Mouse (Mus musculus) layer of hippocampus, postnatal 25 days (tissue): Measurements from ENCODE around the gene Atp2c2. TPM values are rescaled to one million over a fixed set of nuclear protein-coding genes. Genes with fewer than 3 reads are reported as not detected.

Source experiments
- DNase-seq, 2 experiments: peaks; one replicate each; pipeline ENCODE4 v3.0.0; 2022; ENCODE audit warnings: mixed read lengths in 2 of 2, low spot score in 1 of 2; ENCODE audit errors: extremely low spot score in 1 of 2
- total RNA-seq, 2 experiments: library from RNA; stranded (reverse); gene quantifications; 2 replicates each; pipeline ENCODE4 v1.2.3; 2021

The Atp2c2 gene
- total RNA-seq, 2 experiments from 2014 or later, result 1.8 to 1.9 TPM

- DNase-seq, result no peak
Measured at GRCm38 (mm10) chr8:119781086-119781840, 81.5 kb downstream of the Atp2c2 start.

- DNase-seq, result peak; percentile 67 to 92
Measured at GRCm38 (mm10) chr8:119782715-119783114, 82.9 kb downstream of the Atp2c2 start.

- no peak for DNase-seq
Measured at GRCm38 (mm10) chr8:119783579-119783978, 83.8 kb downstream of the Atp2c2 start.

- DNase-seq, result no peak
Measured at GRCm38 (mm10) chr8:119784141-119784574, 84.3 kb downstream of the Atp2c2 start.

- no peak for DNase-seq
Measured at GRCm38 (mm10) chr8:119784676-119785075, 84.9 kb downstream of the Atp2c2 start.

- DNase-seq, result no peak
Measured at GRCm38 (mm10) chr8:119785764-119786405, 86.1 kb downstream of the Atp2c2 start.

- DNase-seq, result no peak
Measured at GRCm38 (mm10) chr8:119786871-119787270, 87.1 kb downstream of the Atp2c2 start.

- DNase-seq, result no peak
Measured at GRCm38 (mm10) chr8:119787341-119787740, 87.5 kb downstream of the Atp2c2 start.

GRCm38 (mm10) chr8:119788607-119789381 is 89.0 kb downstream of the Atp2c2 start:
- DNase-seq, result no peak

- DNase-seq, result no peak
Measured at GRCm38 (mm10) chr8:119789581-119789980, 89.8 kb downstream of the Atp2c2 start.

GRCm38 (mm10) chr8:119791804-119792704 is 92.2 kb downstream of the Atp2c2 start:
- DNase-seq, result no peak

- DNase-seq, result no peak
Measured at GRCm38 (mm10) chr8:119794689-119795088, 94.9 kb downstream of the Atp2c2 start.

- DNase-seq, result no peak
Measured at GRCm38 (mm10) chr8:119795651-119796050, 95.8 kb downstream of the Atp2c2 start.

- DNase-seq, result peak in 1 of 2 experiments; percentile 49
Measured at GRCm38 (mm10) chr8:119798170-119798964, 98.6 kb downstream of the Atp2c2 start.

GRCm38 (mm10) chr8:119798965-119799264 is 99.1 kb downstream of the Atp2c2 start:
- no peak for DNase-seq

GRCm38 (mm10) chr8:119801168-119801567 is 101.4 kb downstream of the Atp2c2 start:
- no peak for DNase-seq

GRCm38 (mm10) chr8:119802592-119802991 is 102.8 kb downstream of the Atp2c2 start:
- DNase-seq, result no peak

- DNase-seq, result no peak
Measured at GRCm38 (mm10) chr8:119805275-119805674, 105.5 kb downstream of the Atp2c2 start.
